Mouse (Mus musculus): ENCODE measurements around the gene Sh2d2a. TPM values are rescaled to one million over a fixed set of nuclear protein-coding genes. Genes with fewer than 3 reads are reported as not detected.
A peak's percentile ranks its signal among the peaks of the same experiment; 100 is the strongest.

Gene Sh2d2a
- total and polyA plus RNA-seq, 2 experiments from 2014 or later: 0.08 TPM; not detected in 1

GRCm38 (mm10) chr3:87828435-87828834, 18.1 kb upstream of the Sh2d2a start:
- Histone ChIP-seq H3K27ac (ENCODE audit: low read depth) (no peak overlapping the region), H3K4me2 (ENCODE audit: low read depth, low read length) (no peak overlapping the region), H3K4me1 (ENCODE audit: control insufficient read depth, insufficient read depth) (no peaks in the 10 kb centered on the region), H3K9me3 (replicated peaks; ENCODE audit: control insufficient read depth, low read length) (no peaks in the 10 kb centered on the region), H3K4me3 (ENCODE audit: low read depth, low read length) (no peak overlapping the region), H3K27me3 (ENCODE audit: control insufficient read depth, insufficient read depth, low read length) (no peaks in the 10 kb centered on the region), H3K36me3 (replicated peaks; ENCODE audit: control insufficient read depth, insufficient read depth, low read length) (no peaks in the 10 kb centered on the region), H3K9ac (replicated peaks; ENCODE audit: low read depth, low read length) (no peak overlapping the region)
- no peak for DNase-seq (ENCODE audit: low spot score)
- WGBS: 38% methylated on average over 4 of the region's 4 CpGs
- no peak for TF ChIP-seq CTCF (IDR thresholded peaks at IDR 0.05; ENCODE audit: low read depth)
- ATAC-seq (ENCODE audit: insufficient read depth, low read depth): no peak

DNA sequence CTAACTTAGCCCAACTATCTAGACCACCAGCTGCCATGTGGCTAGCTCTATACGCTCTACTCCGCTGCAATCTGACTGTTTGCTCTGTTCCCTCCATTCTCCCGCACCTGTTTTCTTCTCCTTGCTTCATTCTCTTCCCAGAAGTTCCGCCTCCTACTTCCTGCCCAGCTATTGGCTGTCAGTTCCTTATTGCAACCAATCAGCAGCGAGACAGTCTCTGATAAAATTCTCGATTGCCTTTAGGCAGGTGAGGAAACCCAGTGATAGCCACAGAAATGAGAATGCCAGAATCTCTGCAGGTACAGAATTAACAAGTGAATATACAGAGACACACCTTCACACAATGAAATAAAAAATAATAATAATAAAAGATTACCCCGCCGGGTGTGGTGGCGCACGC, 17.5 kb upstream of the Sh2d2a start:
- H3K9me3 ChIP-seq (replicated peaks; ENCODE audit: control insufficient read depth, low read length): no peaks in the 10 kb centered on the region
- 44% methylated on average over 10 of the region's 10 CpGs for WGBS
- no peaks in the 10 kb centered on the region for H3K36me3 ChIP-seq (replicated peaks; ENCODE audit: control insufficient read depth, insufficient read depth, low read length)
- no peak for ATAC-seq (ENCODE audit: insufficient read depth, low read depth)
- no peak overlapping the region for H3K4me3 ChIP-seq (ENCODE audit: low read depth, low read length)
- no peak for DNase-seq (ENCODE audit: low spot score)
- no peaks in the 10 kb centered on the region for H3K4me1 ChIP-seq (ENCODE audit: control insufficient read depth, insufficient read depth)
- TF ChIP-seq EP300 (IDR thresholded peaks at IDR 0.05; ENCODE audit: low read depth): no peak
- no peaks in the 10 kb centered on the region for H3K27me3 ChIP-seq (ENCODE audit: control insufficient read depth, insufficient read depth, low read length)
- H3K27ac ChIP-seq (ENCODE audit: low read depth): no peak overlapping the region
- no peak overlapping the region for H3K4me2 ChIP-seq (ENCODE audit: low read depth, low read length)
- no peak overlapping the region for H3K9ac ChIP-seq (replicated peaks; ENCODE audit: low read depth, low read length)

GRCm38 (mm10) chr3:87832109-87832859, 14.3 kb upstream of the Sh2d2a start:
- no peaks in the 10 kb centered on the region for H3K4me1 ChIP-seq (ENCODE audit: control insufficient read depth, insufficient read depth)
- DNase-seq (ENCODE audit: low spot score) (no peak), ATAC-seq (ENCODE audit: insufficient read depth, low read depth) (no peak)
- 76% methylated on average over 7 of the region's 7 CpGs for WGBS
- no peak overlapping the region for H3K9ac ChIP-seq (replicated peaks; ENCODE audit: low read depth, low read length)
- H3K27me3 ChIP-seq (ENCODE audit: control insufficient read depth, insufficient read depth, low read length): no peaks in the 10 kb centered on the region
- no peak overlapping the region for H3K4me3 ChIP-seq (ENCODE audit: low read depth, low read length)
- H3K36me3 ChIP-seq (replicated peaks; ENCODE audit: control insufficient read depth, insufficient read depth, low read length): no peaks in the 10 kb centered on the region
- TF ChIP-seq CTCF (IDR thresholded peaks at IDR 0.05; ENCODE audit: low read depth): no peak
- TF ChIP-seq EP300 (IDR thresholded peaks at IDR 0.05; ENCODE audit: low read depth): no peak
- H3K4me2 ChIP-seq (ENCODE audit: low read depth, low read length): no peak overlapping the region
- no peak overlapping the region for H3K27ac ChIP-seq (ENCODE audit: low read depth)
- no peaks in the 10 kb centered on the region for H3K9me3 ChIP-seq (replicated peaks; ENCODE audit: control insufficient read depth, low read length)

DNA sequence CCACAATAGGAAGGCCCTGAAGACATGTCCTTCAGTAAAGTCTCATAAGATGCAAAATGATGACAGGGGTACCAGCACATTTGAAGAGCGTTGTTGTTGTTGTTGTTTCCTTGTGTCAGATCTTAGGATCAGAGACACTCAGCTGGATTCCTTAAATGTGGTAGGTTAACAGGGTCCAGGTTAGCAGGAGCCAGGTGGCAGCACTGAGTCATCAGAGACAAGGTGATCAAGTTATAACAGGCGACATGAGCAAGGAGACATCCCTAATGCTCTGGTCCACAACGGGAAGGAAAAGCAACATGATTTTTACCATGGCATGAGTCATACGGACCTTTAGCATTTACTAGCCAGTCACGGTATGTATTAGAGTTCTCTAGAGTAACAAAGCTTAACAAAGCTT, 13.1 kb upstream of the Sh2d2a start:
- WGBS: 65% methylated on average over 5 of the region's 5 CpGs
- H3K4me2 ChIP-seq (ENCODE audit: low read depth, low read length): no peak overlapping the region
- H3K4me1 ChIP-seq (ENCODE audit: control insufficient read depth, insufficient read depth): no peaks in the 10 kb centered on the region
- H3K4me3 ChIP-seq (ENCODE audit: low read depth, low read length): no peak overlapping the region
- H3K9ac ChIP-seq (replicated peaks; ENCODE audit: low read depth, low read length): no peak overlapping the region
- DNase-seq (ENCODE audit: low spot score) (no peak), ATAC-seq (ENCODE audit: insufficient read depth, low read depth) (no peak)
- no peaks in the 10 kb centered on the region for H3K36me3 ChIP-seq (replicated peaks; ENCODE audit: control insufficient read depth, insufficient read depth, low read length)
- no peak overlapping the region for H3K27ac ChIP-seq (ENCODE audit: low read depth)
- H3K27me3 ChIP-seq (ENCODE audit: control insufficient read depth, insufficient read depth, low read length): no peaks in the 10 kb centered on the region
- no peaks in the 10 kb centered on the region for H3K9me3 ChIP-seq (replicated peaks; ENCODE audit: control insufficient read depth, low read length)
- TF ChIP-seq CTCF (IDR thresholded peaks at IDR 0.05; ENCODE audit: low read depth): no peak; the same call in 1 of the 2 replicates
- TF ChIP-seq EP300 (IDR thresholded peaks at IDR 0.05; ENCODE audit: low read depth): no peak

- ATAC-seq (ENCODE audit: insufficient read depth, low read depth) (no peak), DNase-seq (ENCODE audit: low spot score) (peak; percentile 46)
- Histone ChIP-seq H3K4me1 (ENCODE audit: control insufficient read depth, insufficient read depth) (no peaks in the 10 kb centered on the region), H3K4me2 (ENCODE audit: low read depth, low read length) (no peak overlapping the region), H3K27ac (ENCODE audit: low read depth) (no peak overlapping the region), H3K27me3 (ENCODE audit: control insufficient read depth, insufficient read depth, low read length) (peaks cover 7% of the 10 kb centered on the region; the same call in 1 of the 2 replicates), H3K9me3 (replicated peaks; ENCODE audit: control insufficient read depth, low read length) (no peaks in the 10 kb centered on the region), H3K9ac (replicated peaks; ENCODE audit: low read depth, low read length) (no peak overlapping the region), H3K36me3 (replicated peaks; ENCODE audit: control insufficient read depth, insufficient read depth, low read length) (no peaks in the 10 kb centered on the region), H3K4me3 (ENCODE audit: low read depth, low read length) (no peak overlapping the region)
- WGBS: 2% methylated on average over 4 of the region's 4 CpGs
- no peak for TF ChIP-seq EP300 (IDR thresholded peaks at IDR 0.05; ENCODE audit: low read depth)
- TF ChIP-seq CTCF (IDR thresholded peaks at IDR 0.05; ENCODE audit: low read depth): peak; percentile 92
Measured at GRCm38 (mm10) chr3:87838622-87839021, 7.9 kb upstream of the Sh2d2a start.

DNA sequence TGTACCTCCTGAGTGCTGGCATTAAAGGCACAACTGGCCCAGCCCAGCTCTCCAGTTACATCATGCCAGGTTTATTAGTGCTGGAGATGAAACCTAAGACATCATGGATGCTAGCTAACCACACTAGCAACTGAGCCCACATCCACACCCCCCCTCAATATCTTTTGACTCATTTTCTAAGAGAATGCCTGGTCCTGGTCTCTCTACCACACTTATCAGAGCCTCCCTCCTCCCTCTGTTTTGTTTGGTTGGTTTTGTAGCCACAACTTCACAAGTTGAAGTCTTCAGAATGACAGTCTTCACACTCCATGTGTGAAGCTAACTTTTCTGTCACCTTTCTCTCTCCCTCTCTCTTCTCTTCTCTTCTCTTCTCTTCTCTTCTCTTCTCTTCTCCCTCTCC, 5.7 kb upstream of the Sh2d2a start:
- H3K4me3 ChIP-seq (ENCODE audit: low read depth, low read length): no peak overlapping the region
- no peak overlapping the region for H3K27ac ChIP-seq (ENCODE audit: low read depth)
- H3K4me2 ChIP-seq (ENCODE audit: low read depth, low read length): no peak overlapping the region
- no peak for TF ChIP-seq CTCF (IDR thresholded peaks at IDR 0.05; ENCODE audit: low read depth)
- no peak for TF ChIP-seq EP300 (IDR thresholded peaks at IDR 0.05; ENCODE audit: low read depth)
- no peaks in the 10 kb centered on the region for H3K9me3 ChIP-seq (replicated peaks; ENCODE audit: control insufficient read depth, low read length)
- peaks cover 7% of the 10 kb centered on the region; the same call in 1 of the 2 replicates for H3K27me3 ChIP-seq (ENCODE audit: control insufficient read depth, insufficient read depth, low read length)
- ATAC-seq (ENCODE audit: insufficient read depth, low read depth): no peak
- H3K9ac ChIP-seq (replicated peaks; ENCODE audit: low read depth, low read length): no peak overlapping the region
- DNase-seq (ENCODE audit: low spot score): no peak
- H3K4me1 ChIP-seq (ENCODE audit: control insufficient read depth, insufficient read depth): no peaks in the 10 kb centered on the region
- H3K36me3 ChIP-seq (replicated peaks; ENCODE audit: control insufficient read depth, insufficient read depth, low read length): no peaks in the 10 kb centered on the region

All from heart, postnatal 0 days (tissue).